Mouse (Mus musculus) erythroblast, embryonic 14.5 days (primary cell): ENCODE results near the gene S1pr5.

Experiments
- GATA1 ChIP-seq: IDR thresholded peaks from 2 replicates; pipeline ENCODE4 v1.6.1; 2012; ENCODE audit warnings: low read length, inconsistent platforms, mixed read lengths
- TAL1 ChIP-seq: IDR thresholded peaks from 3 replicates; pipeline ENCODE4 v1.6.1; 2012; ENCODE audit warnings: low read length, inconsistent platforms, mixed read lengths

GRCm38 (mm10) chr9:21238004-21238732 lies 10.1 kb downstream of the S1pr5 start:
- TF ChIP-seq TAL1, result no peak
- no peak for TF ChIP-seq GATA1
